Mouse (Mus musculus) stomach, embryonic 14.5 days (tissue): ENCODE measurements around the gene S100z. TPM values are rescaled to one million over a fixed set of nuclear protein-coding genes. Genes with fewer than 3 reads are reported as not detected.

ENCODE experiments used
- ATAC-seq: fragments of 200-750 bp; cut with Nextera tagmentation; 2 replicates; pipeline ENCODE4 v1.8.0; 2017; ENCODE audit warnings: low read depth, moderate TSS enrichment; ENCODE audit not compliant: insufficient number of reproducible peaks, insufficient read depth, low FRiP score
- H3K27ac ChIP-seq: fragments of 300-500 bp; sonication (generic); 2 replicates; pipeline ENCODE4 v1.5.1; 2014; ENCODE audit warnings: mild to moderate bottlenecking, low read length, moderate library complexity, mixed read lengths
- H3K27me3 ChIP-seq: fragments of 300-500 bp; sonication (generic); 2 replicates; pipeline ENCODE4 v1.6.1; 2014; ENCODE audit warnings: low read length, control low read depth, mixed read lengths; ENCODE audit not compliant: control insufficient read depth, insufficient read depth
- H3K36me3 ChIP-seq: fragments of 300-500 bp; sonication (generic); 2 replicates; pipeline ENCODE4 v1.6.1; 2014; ENCODE audit warnings: mild to moderate bottlenecking, control low read depth, low read length, moderate library complexity, mixed read lengths; ENCODE audit not compliant: control insufficient read depth, insufficient read depth
- H3K4me1 ChIP-seq: fragments of 300-500 bp; sonication (generic); 2 replicates; pipeline ENCODE4 v1.6.1; 2014; ENCODE audit warnings: low read length, control low read depth, mixed read lengths; ENCODE audit not compliant: control insufficient read depth, insufficient read depth
- H3K4me2 ChIP-seq: fragments of 300-500 bp; sonication (generic); replicated peaks from 2 replicates; pipeline ENCODE4 v1.6.1; 2014; ENCODE audit warnings: low read depth, low read length, control low read depth
- H3K4me3 ChIP-seq: fragments of 300-500 bp; sonication (generic); 2 replicates; pipeline ENCODE4 v1.5.1; 2014; ENCODE audit warnings: low read depth, low read length, control low read depth
- H3K9ac ChIP-seq: fragments of 300-500 bp; sonication (generic); replicated peaks from 2 replicates; pipeline ENCODE4 v1.6.1; 2014; ENCODE audit warnings: low read depth, mild to moderate bottlenecking, control low read depth, low read length, moderate library complexity, mixed read lengths
- H3K9me3 ChIP-seq: fragments of 300-500 bp; sonication (generic); 2 replicates; pipeline ENCODE4 v1.6.1; 2016; ENCODE audit warnings: low read depth, low read length, control low read depth; ENCODE audit not compliant: control insufficient read depth
- WGBS: fragments of 180-500 bp; shearing (Covaris S2); extraction: QIAGEN DNeasy Blood & Tissue Kit; methylation state at CpG from one replicate; pipeline ENCODE4 v1.1.7; 2014; 5-methylcytosine and 5-hydroxymethylcytosine counted together
- polyA plus RNA-seq: library from polyadenylated mRNA; unstranded; fragments of >200 nt; fragmentation: Nextera tagmentation; extraction: Ambion mirVana; gene quantifications from 2 replicates; pipeline ENCODE4 v1.2.1, GENCODE M21; 2014

The S100z gene
- polyA plus RNA-seq, 1 experiment from 2014 or later = not detected

DNA sequence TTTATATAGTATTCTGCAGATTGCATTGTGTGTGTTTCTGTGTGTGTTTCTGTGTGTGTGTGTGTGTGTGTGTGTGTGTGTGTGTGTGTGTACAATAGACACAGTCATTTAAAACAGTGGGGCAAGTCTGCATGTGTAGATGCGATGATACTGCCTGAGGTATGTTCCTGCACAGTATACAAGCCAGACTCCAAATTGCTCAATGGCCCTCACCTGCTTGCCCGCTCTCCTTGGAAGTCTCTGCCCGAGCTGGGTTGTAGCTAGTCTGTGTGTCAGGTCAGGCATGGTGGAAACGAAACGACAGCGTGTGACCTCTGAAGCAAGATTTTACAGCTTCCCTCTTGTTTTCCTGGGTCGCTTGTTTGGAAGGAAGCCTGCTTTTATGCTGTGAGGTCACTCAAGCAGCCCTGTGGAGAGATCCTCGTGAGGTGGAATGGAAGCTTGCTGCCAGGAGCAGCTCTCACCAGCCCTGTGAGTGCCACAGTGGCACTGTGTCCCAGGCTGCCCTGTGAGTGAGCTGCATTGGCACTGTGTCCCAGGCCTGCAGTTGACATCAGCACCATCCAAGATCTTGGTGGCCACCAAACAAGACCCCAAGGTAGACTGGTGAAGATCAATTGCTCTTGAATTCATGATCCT is 24.9 kb upstream of the S100z start:
- Histone ChIP-seq H3K27ac (no peak overlapping the region), H3K27me3 (no peaks in the 10 kb centered on the region), H3K36me3 (no peaks in the 10 kb centered on the region), H3K9ac (no peak overlapping the region), H3K4me2 (no peak overlapping the region), H3K9me3 (no peaks in the 10 kb centered on the region), H3K4me3 (no peak overlapping the region), H3K4me1 (no peaks in the 10 kb centered on the region)
- ATAC-seq = no peak
- 79% methylated on average over 8 of the region's 8 CpGs for WGBS

DNA sequence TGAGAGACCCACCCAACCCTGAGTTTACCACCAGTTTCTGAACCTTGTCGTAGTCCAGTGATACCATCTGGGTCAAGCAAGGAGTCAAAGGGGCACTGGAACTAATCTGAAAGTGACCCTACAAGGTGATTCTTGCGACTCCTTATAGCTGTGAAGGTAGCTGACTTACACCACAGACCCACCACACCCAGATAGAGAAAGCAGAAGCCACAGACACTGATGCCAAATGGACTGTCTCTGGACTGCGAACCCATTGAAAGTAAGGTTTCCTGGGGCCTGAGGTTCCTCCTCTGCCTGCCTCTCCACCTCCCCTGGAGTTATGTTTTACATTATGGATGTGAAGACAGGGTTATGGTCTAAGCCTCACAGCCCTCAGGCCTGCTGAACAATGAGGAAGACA is 18.1 kb upstream of the S100z start:
- no peaks in the 10 kb centered on the region for H3K36me3 ChIP-seq
- H3K27me3 ChIP-seq = no peaks in the 10 kb centered on the region
- H3K4me3 ChIP-seq = no peak overlapping the region
- WGBS = 88% methylated on average over 3 of the region's 3 CpGs
- H3K9ac ChIP-seq = no peak overlapping the region
- no peaks in the 10 kb centered on the region; the same call in 1 of the 2 replicates for H3K4me1 ChIP-seq
- H3K27ac ChIP-seq = no peak overlapping the region
- no peak for ATAC-seq
- no peak overlapping the region for H3K4me2 ChIP-seq
- no peaks in the 10 kb centered on the region for H3K9me3 ChIP-seq

GRCm38 (mm10) chr13:95494812-95495211 is 16.3 kb upstream of the S100z start:
- Histone ChIP-seq H3K4me1 (no peaks in the 10 kb centered on the region; the same call in 1 of the 2 replicates), H3K9me3 (no peaks in the 10 kb centered on the region), H3K27ac (no peak overlapping the region), H3K9ac (no peak overlapping the region), H3K27me3 (no peaks in the 10 kb centered on the region), H3K4me2 (no peak overlapping the region), H3K4me3 (no peak overlapping the region), H3K36me3 (no peaks in the 10 kb centered on the region)
- no peak for ATAC-seq
- 38% methylated on average over 8 of the region's 8 CpGs for WGBS

GRCm38 (mm10) chr13:95493296-95493695 is 14.8 kb upstream of the S100z start:
- no peak overlapping the region for H3K9ac ChIP-seq
- H3K27ac ChIP-seq = no peak overlapping the region
- H3K4me2 ChIP-seq = no peak overlapping the region
- no peaks in the 10 kb centered on the region for H3K36me3 ChIP-seq
- WGBS = 55% methylated on average over 5 of the region's 5 CpGs
- H3K9me3 ChIP-seq = no peaks in the 10 kb centered on the region
- H3K4me1 ChIP-seq = no peaks in the 10 kb centered on the region; the same call in 1 of the 2 replicates
- no peak overlapping the region for H3K4me3 ChIP-seq
- ATAC-seq = no peak
- H3K27me3 ChIP-seq = no peaks in the 10 kb centered on the region

DNA sequence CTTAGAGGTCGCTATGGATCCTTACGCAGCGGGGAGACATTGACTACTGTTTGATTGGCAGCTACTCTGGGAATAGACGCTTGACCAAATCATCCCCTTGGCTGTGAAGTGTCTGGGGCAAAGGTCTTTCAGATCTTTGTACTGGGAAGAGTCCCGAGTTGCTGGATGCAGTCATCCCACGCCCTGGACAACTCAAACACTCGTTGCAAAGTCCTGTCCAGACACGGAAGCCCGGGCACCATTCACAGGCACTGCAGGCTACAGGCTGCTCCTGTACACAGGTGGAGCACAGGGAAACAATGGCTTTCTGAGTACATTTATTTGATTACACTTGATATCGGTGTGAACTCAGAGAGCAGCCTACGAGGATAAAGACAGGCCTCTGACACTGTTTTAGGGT is 12.8 kb upstream of the S100z start:
- no peak for ATAC-seq
- WGBS = 66% methylated on average over 11 of the region's 11 CpGs
- H3K9me3 ChIP-seq = no peaks in the 10 kb centered on the region
- H3K36me3 ChIP-seq = no peaks in the 10 kb centered on the region
- H3K27me3 ChIP-seq = no peaks in the 10 kb centered on the region
- H3K4me3 ChIP-seq = no peak overlapping the region
- H3K4me2 ChIP-seq = no peak overlapping the region
- H3K27ac ChIP-seq = no peak overlapping the region
- no peaks in the 10 kb centered on the region; the same call in 1 of the 2 replicates for H3K4me1 ChIP-seq
- no peak overlapping the region for H3K9ac ChIP-seq

DNA sequence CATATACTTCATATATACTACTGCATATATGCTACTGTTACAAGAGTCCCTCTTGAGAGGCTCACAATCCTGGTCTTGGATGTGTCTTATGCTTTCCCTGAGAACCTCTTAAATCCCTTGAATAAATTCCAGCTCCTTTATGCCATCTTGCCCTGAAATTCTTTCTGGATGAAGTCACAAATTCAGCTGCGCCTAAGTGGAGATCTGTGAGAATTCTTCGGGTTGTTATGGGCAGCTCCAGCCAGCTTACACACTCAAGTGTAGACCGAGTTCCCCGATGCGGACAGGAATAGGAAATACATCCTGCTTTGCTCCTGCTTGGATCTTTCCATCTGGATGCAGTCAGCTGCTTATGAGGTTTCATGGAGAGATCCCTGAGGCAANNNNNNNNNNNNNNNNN is 6.1 kb upstream of the S100z start:
- Histone ChIP-seq H3K4me1 (no peaks in the 10 kb centered on the region), H3K4me2 (no peak overlapping the region), H3K27ac (no peak overlapping the region), H3K27me3 (no peaks in the 10 kb centered on the region), H3K9me3 (no peaks in the 10 kb centered on the region), H3K4me3 (no peak overlapping the region), H3K36me3 (no peaks in the 10 kb centered on the region), H3K9ac (no peak overlapping the region)
- 25% methylated on average over 5 of the region's 5 CpGs for WGBS
- ATAC-seq = peak; percentile 43; the same call in 1 of the 2 replicates

- Histone ChIP-seq H3K4me2 (no peak overlapping the region), H3K27ac (no peak overlapping the region), H3K27me3 (no peaks in the 10 kb centered on the region), H3K4me3 (no peak overlapping the region), H3K36me3 (no peaks in the 10 kb centered on the region), H3K9me3 (no peaks in the 10 kb centered on the region), H3K9ac (no peak overlapping the region), H3K4me1 (no peaks in the 10 kb centered on the region)
- WGBS = 7% methylated on average over 4 of the region's 4 CpGs
- no peak for ATAC-seq
These were observed 2.9 kb upstream of the S100z start for GRCm38 (mm10) chr13:95481428-95481827.

DNA sequence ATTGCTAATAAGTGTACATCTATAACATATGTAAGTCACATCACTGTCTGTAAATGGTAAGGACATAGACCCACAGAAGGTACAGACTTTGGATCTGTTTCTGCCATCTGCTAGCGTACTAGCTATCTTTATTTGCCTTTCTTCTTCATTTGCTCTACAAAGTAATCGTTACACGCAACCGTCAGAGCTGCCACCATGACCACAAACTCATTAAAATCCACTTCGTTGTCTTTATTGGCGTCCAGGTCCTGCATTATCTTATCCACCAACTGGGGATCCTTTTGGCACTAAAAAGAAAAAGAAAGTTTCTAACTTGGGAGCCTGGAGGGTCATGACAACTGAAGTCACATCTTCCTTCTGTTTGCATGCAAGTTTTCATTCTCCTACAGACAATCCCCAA is 1.3 kb downstream of the S100z start:
- no peaks in the 10 kb centered on the region for H3K4me1 ChIP-seq
- H3K4me2 ChIP-seq = no peak overlapping the region
- no peak overlapping the region for H3K9ac ChIP-seq
- H3K36me3 ChIP-seq = no peaks in the 10 kb centered on the region
- H3K4me3 ChIP-seq = no peak overlapping the region
- no peak for ATAC-seq
- H3K27me3 ChIP-seq = no peaks in the 10 kb centered on the region
- H3K9me3 ChIP-seq = no peaks in the 10 kb centered on the region
- no peak overlapping the region for H3K27ac ChIP-seq
- 75% methylated on average over 6 of the region's 6 CpGs for WGBS

DNA sequence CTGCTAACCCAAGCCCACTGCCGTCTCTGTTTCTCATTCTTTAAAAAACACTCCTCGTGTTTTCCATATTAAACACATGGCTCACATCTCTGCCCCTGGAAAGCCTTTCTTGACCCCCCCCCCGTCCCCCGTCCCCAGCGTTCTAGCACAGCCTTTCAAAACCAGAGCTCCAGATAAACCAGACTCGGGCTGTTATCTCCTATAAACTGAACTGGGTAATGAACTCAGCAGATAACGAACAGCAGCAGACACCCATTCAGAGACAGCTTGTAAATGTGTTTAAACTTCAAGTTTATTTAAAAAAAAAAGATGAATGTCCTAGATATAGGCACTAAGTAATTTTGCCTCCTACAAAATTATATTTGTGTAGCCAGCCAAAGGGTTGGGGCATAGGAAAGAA is 3.4 kb downstream of the S100z start:
- Histone ChIP-seq H3K4me2 (no peak overlapping the region), H3K27ac (no peak overlapping the region), H3K27me3 (no peaks in the 10 kb centered on the region), H3K4me1 (no peaks in the 10 kb centered on the region), H3K4me3 (no peak overlapping the region), H3K9me3 (no peaks in the 10 kb centered on the region), H3K9ac (no peak overlapping the region), H3K36me3 (no peaks in the 10 kb centered on the region)
- 20% methylated on average over 7 of the region's 7 CpGs for WGBS
- no peak for ATAC-seq
